Mouse (Mus musculus): Measurements from ENCODE around the gene Hipk4.
"Not testable (repeated sequence)": the region's sequence is repeated elsewhere in the genome, so short reads cannot be mapped to it uniquely, and the experiment has no call there.

DNA sequence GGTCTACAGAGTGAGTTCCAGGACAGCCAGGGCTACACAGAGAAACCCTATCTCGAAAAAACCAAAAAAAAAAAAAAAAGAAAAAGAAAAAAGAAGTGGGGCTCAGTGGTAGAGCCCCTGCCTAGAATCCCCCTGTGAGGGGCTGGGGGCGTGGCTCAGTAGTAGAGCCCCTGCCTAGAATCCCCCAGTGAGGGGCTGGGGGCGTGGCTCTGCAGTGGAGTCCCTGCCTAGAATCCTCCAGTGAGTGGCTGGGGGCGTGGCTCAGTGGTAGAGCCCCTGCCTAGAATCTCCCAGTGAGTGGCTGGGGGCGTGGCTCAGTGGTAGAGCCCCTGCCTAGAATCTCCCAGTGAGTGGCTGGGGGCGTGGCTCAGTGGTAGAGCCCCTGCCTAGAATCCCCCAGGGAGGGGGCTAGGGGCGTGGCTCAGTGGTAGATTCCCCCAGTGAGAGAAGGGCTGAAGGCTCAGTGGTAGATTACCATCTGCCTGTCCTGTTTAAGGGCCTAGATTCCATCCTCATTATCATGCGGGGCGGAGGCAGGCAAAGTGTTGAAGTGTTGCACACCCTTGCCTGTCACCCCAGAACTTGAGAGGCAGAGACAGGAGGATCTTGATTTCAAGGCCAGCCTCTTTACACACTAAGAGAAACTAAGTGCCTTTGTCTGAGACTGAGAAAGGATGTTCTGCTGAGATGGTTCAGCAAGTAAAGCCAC, 28.3 kb upstream of the Hipk4 start:
- TF ChIP-seq CTCF, EP300 (IDR thresholded peaks at IDR 0.05; ENCODE audit: low read depth): not testable (repeated sequence)
